Mouse (Mus musculus): Measurements from ENCODE around the gene Tpst2.
A peak's percentile ranks its signal among the peaks of the same experiment; 100 is the strongest.

The Tpst2 gene

GRCm38 (mm10) chr5:112282780-112283482, 6.4 kb downstream of the Tpst2 start:
- DNase-seq, result no peak

GRCm38 (mm10) chr5:112283543-112284202, 7.2 kb downstream of the Tpst2 start:
- no peak for DNase-seq

DNA sequence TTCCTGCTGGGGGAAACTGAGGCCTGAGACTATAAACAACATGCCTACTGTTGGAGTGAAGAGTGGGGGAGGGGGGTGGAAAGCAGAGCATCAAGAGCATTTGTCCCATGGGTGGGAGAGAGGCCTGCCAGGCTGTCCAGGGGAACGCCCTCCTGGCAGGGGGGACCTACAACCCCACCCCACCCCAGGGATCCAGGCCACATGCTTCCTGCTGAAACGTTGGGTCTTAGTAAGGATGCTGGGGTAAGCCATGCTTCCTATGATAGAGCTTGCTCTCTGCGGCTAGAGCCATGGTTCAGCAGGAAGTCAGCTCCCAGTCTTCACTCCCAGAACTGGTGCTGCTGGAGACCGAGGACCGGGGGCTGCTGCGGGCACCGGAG, 7.7 kb downstream of the Tpst2 start:
- DNase-seq, result no peak

GRCm38 (mm10) chr5:112285548-112286085, 9.1 kb downstream of the Tpst2 start:
- DNase-seq, result peak; percentile 52

DNA sequence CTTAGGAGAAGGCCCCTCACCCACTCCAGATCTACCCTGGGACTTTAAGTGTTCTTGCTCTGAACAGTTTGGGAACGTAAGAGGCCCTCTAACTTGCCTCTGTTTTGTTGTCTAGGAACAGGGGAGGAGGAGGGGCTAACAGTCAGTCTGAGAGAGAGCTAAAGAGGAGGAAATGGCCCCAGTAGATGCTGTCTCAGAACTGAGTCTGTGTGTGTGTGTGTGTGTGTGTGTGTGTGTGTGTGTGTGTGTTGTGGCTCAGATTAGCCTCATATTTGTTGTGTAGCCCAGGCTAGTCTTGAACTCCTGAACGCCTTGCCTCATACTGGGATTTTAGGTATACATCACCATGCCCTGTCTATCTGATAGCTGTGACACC, 10.1 kb downstream of the Tpst2 start:
- no peak for DNase-seq

GRCm38 (mm10) chr5:112286984-112287641, 10.6 kb downstream of the Tpst2 start:
- DNase-seq, result no peak

DNA sequence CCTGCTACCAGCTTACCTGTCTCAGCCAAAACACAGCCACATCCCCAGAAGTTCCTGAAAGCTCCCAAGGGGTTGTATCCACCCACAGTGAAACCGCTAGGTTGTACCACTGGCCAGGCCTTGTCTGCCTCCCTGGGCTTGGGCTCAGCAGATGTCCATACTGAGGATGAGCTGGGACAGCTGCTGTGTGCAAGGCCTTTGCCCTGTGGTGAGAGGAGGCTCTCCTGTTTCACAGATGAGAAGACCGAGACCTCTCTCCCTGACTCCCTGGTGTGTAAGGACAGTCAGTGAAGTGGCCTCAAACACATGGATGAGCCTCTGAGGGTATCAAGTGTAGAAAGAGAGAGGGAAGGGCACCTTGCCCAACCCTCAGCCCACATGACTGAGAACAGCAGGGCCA, 11.2 kb downstream of the Tpst2 start:
- DNase-seq, result no peak

GRCm38 (mm10) chr5:112288193-112289141, 12.0 kb downstream of the Tpst2 start:
- DNase-seq, result no peak

DNA sequence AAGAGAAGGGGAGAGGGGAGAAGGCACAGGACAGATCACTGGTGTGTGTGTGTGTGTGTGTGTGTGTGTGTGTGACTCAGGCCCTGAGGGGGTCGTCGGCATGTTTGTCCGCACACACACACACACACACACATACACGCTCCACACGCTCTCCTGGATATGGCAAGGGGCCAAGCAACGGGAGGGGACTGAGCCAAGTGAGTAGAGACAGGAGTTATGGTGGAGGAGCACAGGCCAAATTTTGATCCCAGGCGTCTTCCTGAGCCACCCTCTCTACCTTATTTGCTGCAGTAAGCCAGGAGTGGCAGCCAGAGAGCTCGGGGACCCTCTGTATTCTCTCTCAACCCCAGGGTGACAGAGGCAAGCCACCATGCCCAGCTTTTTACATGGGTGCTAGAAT, 12.7 kb downstream of the Tpst2 start:
- DNase-seq, result peak; percentile 60

DNA sequence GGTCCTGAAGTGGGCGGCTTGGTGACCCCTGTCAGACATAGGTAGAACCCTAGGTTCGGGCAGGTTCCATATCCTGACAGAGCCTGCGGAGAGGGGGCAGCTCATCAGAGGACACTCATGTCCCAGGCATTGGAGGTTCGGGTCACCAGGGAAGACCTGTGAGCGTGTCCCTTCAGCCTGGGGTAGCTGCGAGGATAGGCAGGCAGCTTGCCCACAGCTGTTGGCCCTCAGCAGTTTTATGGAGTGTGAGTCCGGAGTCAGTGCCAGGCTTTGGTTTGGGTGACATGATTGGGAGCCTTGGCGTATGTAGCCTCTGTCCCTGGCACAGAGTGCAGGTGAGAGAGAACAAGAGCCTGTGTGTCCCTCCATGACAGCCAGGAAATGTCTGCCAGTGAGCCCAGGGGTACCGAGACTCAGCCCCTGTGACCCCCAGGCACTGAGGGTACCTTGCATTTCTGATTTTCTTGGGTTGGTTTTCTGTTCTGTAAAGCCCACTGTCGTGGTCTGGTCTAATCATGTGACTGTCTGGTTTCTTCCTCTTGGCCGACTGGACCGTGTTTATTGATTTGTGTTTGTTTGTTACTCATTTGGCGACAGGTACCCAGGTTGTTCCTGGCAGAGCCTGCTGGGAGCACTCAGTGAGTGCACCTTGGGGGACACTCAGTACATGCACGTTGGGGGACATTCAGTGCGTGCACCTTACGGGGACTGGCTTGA, 13.5 kb downstream of the Tpst2 start:
- peak; percentile 65 for DNase-seq

DNA sequence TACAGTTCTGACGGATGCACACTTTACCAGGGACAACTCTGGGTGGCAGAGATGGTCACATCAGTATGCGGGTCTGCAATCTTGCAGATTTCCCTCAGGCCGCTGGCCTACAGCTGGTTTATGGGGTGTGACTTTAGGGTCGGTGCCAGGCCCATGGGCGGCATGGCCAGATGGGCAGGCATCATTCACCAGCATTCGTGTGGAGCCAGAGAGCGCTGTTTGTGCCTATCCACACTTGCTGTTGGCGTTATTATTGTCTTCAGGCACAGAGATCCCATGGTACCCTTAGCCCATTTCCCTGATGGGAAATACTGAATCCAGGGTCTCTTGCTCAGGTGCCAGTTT, 14.0 kb downstream of the Tpst2 start:
- DNase-seq, result no peak

DNA sequence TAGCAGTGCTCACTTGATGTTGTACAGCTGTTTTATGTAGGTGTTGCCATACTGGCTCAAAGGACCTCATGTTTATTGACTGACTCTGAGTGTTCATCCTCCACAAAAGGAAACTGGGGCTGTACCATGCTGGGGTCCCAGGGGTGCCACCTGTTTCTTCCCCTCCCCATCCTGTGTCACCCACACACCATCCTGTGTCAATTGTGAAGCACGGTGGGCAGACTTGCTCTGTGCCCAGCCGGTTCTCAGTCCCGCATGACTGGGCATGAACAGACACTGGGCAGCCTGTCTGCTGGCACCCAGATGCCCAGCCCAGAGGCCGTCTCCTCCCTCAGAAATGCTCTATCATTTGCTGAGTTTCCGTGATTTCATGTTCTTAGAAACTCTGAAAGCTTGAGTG, 15.4 kb downstream of the Tpst2 start:
- no peak for DNase-seq

- DNase-seq, result no peak
Observed at GRCm38 (mm10) chr5:112292343-112292980, 16.0 kb downstream of the Tpst2 start.

- DNase-seq, result no peak
Observed at GRCm38 (mm10) chr5:112293800-112294199, 17.3 kb downstream of the Tpst2 start.

DNA sequence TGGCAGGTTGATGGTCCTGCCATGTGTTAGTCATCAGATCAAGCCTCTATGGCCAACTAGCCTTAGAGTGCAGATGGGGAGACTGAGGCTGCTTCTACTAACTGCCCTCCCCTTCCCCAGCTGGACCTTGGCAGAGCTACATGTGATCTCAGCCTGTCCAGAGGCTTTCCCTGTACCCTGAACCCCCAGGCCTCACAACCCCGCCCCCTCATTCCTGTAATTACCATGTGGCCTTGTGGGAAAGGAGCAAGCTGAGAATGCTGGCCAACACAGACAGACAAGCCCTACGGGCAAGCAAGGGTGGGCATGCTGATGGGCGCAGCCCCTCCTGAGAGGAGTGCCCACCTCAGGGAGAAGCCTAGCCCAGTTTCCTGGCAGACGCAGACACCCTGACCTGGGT, 18.2 kb downstream of the Tpst2 start:
- no peak for DNase-seq

GRCm38 (mm10) chr5:112295162-112295561, 18.7 kb downstream of the Tpst2 start:
- DNase-seq, result no peak

GRCm38 (mm10) chr5:112295564-112295963, 19.1 kb downstream of the Tpst2 start:
- DNase-seq, result no peak

GRCm38 (mm10) chr5:112296404-112297181, 20.1 kb downstream of the Tpst2 start:
- DNase-seq, result no peak

GRCm38 (mm10) chr5:112297257-112297656, 20.8 kb downstream of the Tpst2 start:
- no peak for DNase-seq

DNA sequence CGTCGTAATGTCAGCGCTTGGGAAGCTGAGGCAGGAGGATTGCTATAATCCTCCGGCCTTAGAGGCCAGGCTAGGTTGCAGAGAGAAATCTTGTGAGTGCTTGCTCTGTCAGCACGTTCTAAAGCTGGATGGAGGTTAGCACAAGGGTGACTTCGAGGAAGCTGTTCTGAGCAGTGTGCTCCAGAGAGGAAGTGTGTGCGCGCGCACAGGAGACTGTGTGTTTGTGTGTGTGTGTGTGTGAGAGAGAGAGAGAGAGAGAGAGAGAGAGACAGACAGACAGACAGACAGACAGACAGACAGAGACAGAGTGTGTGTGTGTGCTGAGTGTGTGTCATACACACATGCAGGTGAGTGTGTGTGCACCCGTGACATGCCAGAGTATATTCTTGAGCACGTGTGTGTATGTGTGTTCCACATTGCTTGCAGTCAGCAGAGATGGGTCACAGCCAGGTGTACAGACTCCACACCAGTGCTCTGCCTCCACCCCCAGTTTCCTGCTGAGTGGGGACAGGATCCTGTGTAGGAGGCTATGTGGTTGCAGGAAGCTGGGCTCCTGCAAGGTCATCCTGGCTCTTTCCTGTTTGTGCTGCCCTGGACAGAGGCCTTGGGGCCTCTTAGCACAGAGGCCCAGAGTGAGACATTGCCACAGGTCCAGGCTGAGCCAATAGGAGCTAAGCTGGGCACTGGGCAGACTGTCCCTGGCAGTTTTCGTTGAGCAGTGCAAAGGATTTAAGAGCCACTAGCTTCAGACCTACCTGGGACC, 21.9 kb downstream of the Tpst2 start:
- no peak for DNase-seq
